ENCODE assay signal across 1 mouse cellular context in genomic region chr6:128587619-128588018, GRCm38 (mm10).
A peak's percentile ranks its signal among the peaks of the same experiment; 100 is the strongest.
TF ChIP-seq lines count a peak whose summit lies in the region.

No protein-coding gene starts in this region.

TF ChIP-seq in MEL, 35 proteins besides CTCF, POLR2A, EP300 and RAD21 (continued from another document):
- TF ChIP-seq MXI1 (IDR thresholded peaks at IDR 0.05; ENCODE audit: low read depth, low read length): no peak
- TF ChIP-seq JUND (IDR thresholded peaks at IDR 0.05; ENCODE audit: low read depth, low read length): no peak
- no peak for TF ChIP-seq GABPA (IDR thresholded peaks at IDR 0.05; ENCODE audit: low read depth, low read length)
- no peak for TF ChIP-seq ELF1 (IDR thresholded peaks at IDR 0.05; ENCODE audit: low read depth, low read length)
- TF ChIP-seq POLR2AphosphoS5 (IDR thresholded peaks at IDR 0.05; ENCODE audit: borderline replicate concordance, low read depth, low read length): no peak
- no peak for TF ChIP-seq ZC3H11A (IDR thresholded peaks at IDR 0.05; ENCODE audit: low read depth, low read length)
- TF ChIP-seq GATA1 (IDR thresholded peaks at IDR 0.05; ENCODE audit: low read depth, low read length): peak; percentile 53
- TF ChIP-seq TBP (IDR thresholded peaks at IDR 0.05; ENCODE audit: low read depth, low read length): no peak
- TF ChIP-seq MEF2A (IDR thresholded peaks at IDR 0.05; ENCODE audit: extremely low read depth, insufficient replicate concordance, low read depth, low read length, poor library complexity, severe bottlenecking): no peak
- TF ChIP-seq BHLHE40 (IDR thresholded peaks at IDR 0.05; ENCODE audit: borderline replicate concordance, low read depth, low read length): no peak
- TF ChIP-seq RCOR1 (IDR thresholded peaks at IDR 0.05; ENCODE audit: low read depth, low read length): no peak
- TF ChIP-seq CHD1 (IDR thresholded peaks at IDR 0.05; ENCODE audit: low read depth, low read length): no peak
TF ChIP-seq in MEL: peak in this region for 5.
